Mouse (Mus musculus) MEL (cell line): ENCODE measurements around the gene Pygo2.
"Not testable (repeated sequence)": the region's sequence is repeated elsewhere in the genome, so short reads cannot be mapped to it uniquely, and the experiment has no call there.

Experiments used
- CTCF ChIP-seq, 3 experiments: IDR thresholded peaks in 2 of 3; conservative IDR thresholded peaks in 1 of 3; 2 replicates each; pipeline ENCODE4 v1.5.1; 2011 to 2012; ENCODE audit warnings: low read length in 3 of 3, low read depth in 2 of 3, mild to moderate bottlenecking in 2 of 3, improper control_type of control experiment in 1 of 3, inconsistent platforms in 1 of 3, mixed read lengths in 1 of 3, moderate library complexity in 1 of 3; ENCODE audit not compliant: control insufficient read depth in 1 of 3, insufficient read depth in 1 of 3, poor library complexity in 1 of 3, severe bottlenecking in 1 of 3
- EP300 ChIP-seq, 2 experiments: IDR thresholded peaks; 2 replicates each; pipeline ENCODE4 v1.6.1; 2011; ENCODE audit warnings: improper control_type of control experiment in 2 of 2, low read length in 2 of 2, low read depth in 1 of 2, mild to moderate bottlenecking in 1 of 2
- GABPA ChIP-seq: IDR thresholded peaks from 2 replicates; pipeline ENCODE4 v1.6.1; 2012; ENCODE audit warnings: low read depth, mild to moderate bottlenecking, inconsistent platforms, low read length, improper control_type of control experiment, moderate library complexity

GRCm38 (mm10) chr3:89429021-89429420, 993 bp upstream of the Pygo2 start:
- not testable (repeated sequence) for TF ChIP-seq EP300 (IDR thresholded peaks at IDR 0.05; ENCODE audit: low read depth in 1 of 2, low read length in 2 of 2); CTCF (IDR thresholded peaks at IDR 0.05 in 2 of 3, conservative IDR thresholded peaks at IDR 0.05 in 1 of 3; ENCODE audit: control insufficient read depth in 1 of 3, insufficient read depth in 1 of 3, low read depth in 2 of 3, low read length in 3 of 3, poor library complexity in 1 of 3, severe bottlenecking in 1 of 3); GABPA
